Mouse (Mus musculus) hindbrain, embryonic 14.5 days (tissue): ENCODE results near the gene Gm20696. TPM values are rescaled to one million over a fixed set of nuclear protein-coding genes. Genes with fewer than 3 reads are reported as not detected.

ENCODE experiments used
- ATAC-seq: fragments of 200-750 bp; cut with Nextera tagmentation; 2 replicates; pipeline ENCODE4 v1.8.0; 2017; ENCODE audit warnings: moderate number of reproducible peaks, mild to moderate bottlenecking, moderate TSS enrichment, moderate library complexity; ENCODE audit not compliant: low FRiP score
- DNase-seq: peaks from one replicate; pipeline ENCODE4 v3.0.0-alpha.2; 2015; ENCODE audit warnings: low spot score
- H3K27ac ChIP-seq: fragments of 300-500 bp; sonication (generic); 2 replicates; pipeline ENCODE4 v1.5.1; 2014; ENCODE audit warnings: mild to moderate bottlenecking, moderate library complexity
- H3K27me3 ChIP-seq: fragments of 300-500 bp; sonication (generic); 2 replicates; pipeline ENCODE4 v1.6.1; 2014; ENCODE audit warnings: mild to moderate bottlenecking, low read length, mixed read lengths; ENCODE audit not compliant: control insufficient read depth, insufficient read depth
- H3K36me3 ChIP-seq: fragments of 300-500 bp; sonication (generic); replicated peaks from 2 replicates; pipeline ENCODE4 v1.6.1; 2014; ENCODE audit not compliant: control insufficient read depth, insufficient read depth
- H3K4me1 ChIP-seq: fragments of 300-500 bp; sonication (generic); replicated peaks from 2 replicates; pipeline ENCODE4 v1.6.1; 2014; ENCODE audit warnings: antibody characterized with exemption, low read length, mixed read lengths; ENCODE audit not compliant: control insufficient read depth, insufficient read depth
- H3K4me2 ChIP-seq: fragments of 300-500 bp; sonication (generic); replicated peaks from 2 replicates; pipeline ENCODE4 v1.6.1; 2014; ENCODE audit warnings: mild to moderate bottlenecking, moderate library complexity
- H3K4me3 ChIP-seq: fragments of 300-500 bp; sonication (generic); replicated peaks from 2 replicates; pipeline ENCODE4 v1.5.1; 2014; ENCODE audit warnings: mild to moderate bottlenecking, low read length
- H3K9ac ChIP-seq: fragments of 300-500 bp; sonication (generic); 2 replicates; pipeline ENCODE4 v1.6.1; 2014
- H3K9me3 ChIP-seq: fragments of 300-500 bp; sonication (generic); 2 replicates; pipeline ENCODE4 v1.6.1; 2016; ENCODE audit warnings: low read length; ENCODE audit not compliant: control insufficient read depth
- WGBS: fragments of 180-500 bp; shearing (Covaris S2); extraction: QIAGEN DNeasy Blood & Tissue Kit; methylation state at CpG from one replicate; pipeline ENCODE4 v1.1.7; 2014; 5-methylcytosine and 5-hydroxymethylcytosine counted together
- polyA plus RNA-seq: library from polyadenylated mRNA; unstranded; fragments of >200 nt; fragmentation: Nextera tagmentation; extraction: Ambion mirVana; gene quantifications from 2 replicates; pipeline ENCODE4 v1.2.1, GENCODE M21; 2014

Gene Gm20696
- polyA plus RNA-seq, 1 experiment from 2014 or later, result 2.6 TPM

- over 99% methylated on average over 3 of the region's 3 CpGs for WGBS
- ATAC-seq, result no peak
- DNase-seq, result no peak
- H3K36me3 ChIP-seq, result no peaks in the 10 kb centered on the region
- H3K4me2 ChIP-seq, result no peak overlapping the region
- no peaks in the 10 kb centered on the region for H3K27me3 ChIP-seq
- H3K9me3 ChIP-seq, result no peaks in the 10 kb centered on the region
- 0 out of 2 replicates have a peak, but pooled peaks cover 7% of the 10 kb centered on the region for H3K4me1 ChIP-seq
- no peak overlapping the region for H3K9ac ChIP-seq
- H3K27ac ChIP-seq, result no peak overlapping the region
- no peak overlapping the region for H3K4me3 ChIP-seq
Observed at GRCm38 (mm10) chr6:99334255-99334654, 332.3 kb downstream of the Gm20696 start.

- H3K4me1 ChIP-seq, result 0 out of 2 replicates have a peak, but pooled peaks cover 5% of the 10 kb centered on the region
- H3K4me3 ChIP-seq, result no peak overlapping the region
- no peak for DNase-seq
- H3K36me3 ChIP-seq, result no peaks in the 10 kb centered on the region
- no peaks in the 10 kb centered on the region for H3K27me3 ChIP-seq
- no peak for ATAC-seq
- no peak overlapping the region for H3K9ac ChIP-seq
- 89% methylated on average over 5 of the region's 5 CpGs for WGBS
- H3K9me3 ChIP-seq, result no peaks in the 10 kb centered on the region
- no peak overlapping the region for H3K4me2 ChIP-seq
- no peak overlapping the region for H3K27ac ChIP-seq
Observed at GRCm38 (mm10) chr6:99333127-99333526, 333.5 kb downstream of the Gm20696 start.

GRCm38 (mm10) chr6:99330169-99330568 is 336.4 kb downstream of the Gm20696 start:
- Histone ChIP-seq H3K27ac (no peak overlapping the region), H3K4me1 (no peaks in the 10 kb centered on the region), H3K9ac (no peak overlapping the region), H3K4me3 (no peak overlapping the region), H3K9me3 (no peaks in the 10 kb centered on the region), H3K4me2 (no peak overlapping the region), H3K36me3 (no peaks in the 10 kb centered on the region), H3K27me3 (no peaks in the 10 kb centered on the region)
- WGBS, result 78% methylated on average over 4 of the region's 4 CpGs
- DNase-seq (no peak), ATAC-seq (no peak)

- Histone ChIP-seq H3K4me3 (no peak overlapping the region), H3K4me1 (no peaks in the 10 kb centered on the region), H3K27me3 (no peaks in the 10 kb centered on the region), H3K4me2 (no peak overlapping the region), H3K27ac (no peak overlapping the region), H3K9me3 (no peaks in the 10 kb centered on the region), H3K36me3 (no peaks in the 10 kb centered on the region), H3K9ac (no peak overlapping the region)
- DNase-seq, result no peak
- WGBS, result 87% methylated on average over 2 of the region's 2 CpGs
- no peak for ATAC-seq
Observed at GRCm38 (mm10) chr6:99328634-99329033, 338.0 kb downstream of the Gm20696 start.

- Histone ChIP-seq H3K9me3 (no peaks in the 10 kb centered on the region), H3K9ac (no peak overlapping the region), H3K36me3 (no peaks in the 10 kb centered on the region), H3K27me3 (no peaks in the 10 kb centered on the region), H3K27ac (no peak overlapping the region), H3K4me1 (no peaks in the 10 kb centered on the region), H3K4me3 (no peak overlapping the region), H3K4me2 (no peak overlapping the region)
- no peak for ATAC-seq
- DNase-seq, result no peak
- WGBS, result 91% methylated on average over 6 of the region's 6 CpGs
Observed at GRCm38 (mm10) chr6:99328146-99328545, 338.5 kb downstream of the Gm20696 start.

- 85% methylated on average over 11 of the region's 11 CpGs for WGBS
- ATAC-seq (no peak), DNase-seq (no peak)
- Histone ChIP-seq H3K4me2 (no peak overlapping the region), H3K9me3 (no peaks in the 10 kb centered on the region), H3K36me3 (no peaks in the 10 kb centered on the region), H3K4me3 (no peak overlapping the region), H3K27me3 (no peaks in the 10 kb centered on the region), H3K27ac (no peak overlapping the region), H3K4me1 (no peaks in the 10 kb centered on the region), H3K9ac (no peak overlapping the region)
Observed at GRCm38 (mm10) chr6:99327721-99328120, 338.9 kb downstream of the Gm20696 start.

- ATAC-seq (no peak), DNase-seq (no peak)
- H3K9me3 ChIP-seq, result no peaks in the 10 kb centered on the region
- H3K4me3 ChIP-seq, result no peak overlapping the region
- H3K4me1 ChIP-seq, result no peaks in the 10 kb centered on the region
- H3K27me3 ChIP-seq, result no peaks in the 10 kb centered on the region
- no peak overlapping the region for H3K4me2 ChIP-seq
- no peaks in the 10 kb centered on the region for H3K36me3 ChIP-seq
- 95% methylated on average over 2 of the region's 2 CpGs for WGBS
- no peak overlapping the region for H3K9ac ChIP-seq
- H3K27ac ChIP-seq, result no peak overlapping the region
Observed at GRCm38 (mm10) chr6:99325881-99326280, 340.7 kb downstream of the Gm20696 start.

- Histone ChIP-seq H3K9me3 (no peaks in the 10 kb centered on the region), H3K27ac (no peak overlapping the region), H3K4me2 (no peak overlapping the region), H3K27me3 (no peaks in the 10 kb centered on the region), H3K36me3 (no peaks in the 10 kb centered on the region), H3K9ac (no peak overlapping the region), H3K4me1 (no peaks in the 10 kb centered on the region), H3K4me3 (no peak overlapping the region)
- WGBS, result 92% methylated on average over 5 of the region's 5 CpGs
- ATAC-seq (no peak), DNase-seq (no peak)
Observed at GRCm38 (mm10) chr6:99325461-99325860, 341.1 kb downstream of the Gm20696 start.

- DNase-seq, result no peak
- ATAC-seq, result no peak
- H3K4me2 ChIP-seq, result no peak overlapping the region
- H3K27ac ChIP-seq, result no peak overlapping the region
- H3K27me3 ChIP-seq, result no peaks in the 10 kb centered on the region
- no peaks in the 10 kb centered on the region; the same call in 1 of the 2 replicates for H3K4me1 ChIP-seq
- no peak overlapping the region for H3K9ac ChIP-seq
- no peaks in the 10 kb centered on the region for H3K36me3 ChIP-seq
- H3K4me3 ChIP-seq, result no peak overlapping the region
- no peaks in the 10 kb centered on the region for H3K9me3 ChIP-seq
- WGBS, result 81% methylated on average over 8 of the region's 8 CpGs
Observed at GRCm38 (mm10) chr6:99322132-99322904, 344.3 kb downstream of the Gm20696 start.
